Mouse (Mus musculus) small intestine, adult 2 months (tissue): ENCODE results near the gene Brk1.

Source experiments
- CTCF ChIP-seq: fragments of 200-500 bp; IDR thresholded peaks from 2 replicates; pipeline ENCODE4 v1.5.1; 2012; ENCODE audit warnings: low read depth, mild to moderate bottlenecking, control low read depth, inconsistent platforms, low read length, moderate library complexity, mixed read lengths; ENCODE audit not compliant: insufficient replicate concordance, insufficient read length; ENCODE audit errors: extremely low read depth
- POLR2A ChIP-seq: fragments of 200-500 bp; IDR thresholded peaks from 2 replicates; pipeline ENCODE4 v1.6.1; 2012; ENCODE audit warnings: low read depth, mild to moderate bottlenecking, control low read depth, inconsistent platforms, low read length, moderate library complexity

- TF ChIP-seq CTCF: no peak
- no peak for TF ChIP-seq POLR2A
Observed at GRCm38 (mm10) chr6:113630322-113630721, 25.8 kb downstream of the Brk1 start.
